Mouse (Mus musculus) lung, adult 2 months (tissue): Measurements from ENCODE around the gene Fam69a.

Experiments
- CTCF ChIP-seq: fragments of 200-500 bp; IDR thresholded peaks from 2 replicates; pipeline ENCODE4 v1.5.1; 2011; ENCODE audit warnings: mild to moderate bottlenecking, low read length, control low read depth; ENCODE audit not compliant: insufficient read depth
- POLR2A ChIP-seq: fragments of 200-500 bp; IDR thresholded peaks from 2 replicates; pipeline ENCODE4 v1.6.1; 2011; ENCODE audit warnings: low read depth, mild to moderate bottlenecking, control low read depth, low read length, borderline replicate concordance; ENCODE audit errors: extremely low read depth

DNA sequence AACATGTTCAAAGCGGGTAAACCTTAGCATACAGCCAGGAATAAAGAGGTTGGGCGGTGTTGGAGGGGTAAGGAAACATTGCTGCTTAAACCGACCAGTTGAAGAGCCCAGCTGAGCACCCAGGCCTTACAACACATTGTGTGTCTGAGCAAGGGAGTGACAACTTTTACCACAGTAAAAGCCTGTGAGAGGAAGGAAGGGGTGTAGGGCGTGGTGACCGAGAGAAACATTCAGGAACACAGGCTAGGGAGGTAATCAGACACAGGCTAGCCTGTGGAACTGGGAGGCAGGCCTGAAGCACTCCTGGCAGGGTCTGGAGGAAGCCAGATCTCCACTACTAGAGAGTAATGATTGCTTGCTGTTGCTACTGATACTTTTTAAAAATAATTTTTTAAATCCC is 36.2 kb downstream of the Fam69a start:
- TF ChIP-seq CTCF (no peak), POLR2A (no peak)
